Mouse (Mus musculus): ENCODE measurements around the gene Hoxa7.

Gene Hoxa7

GRCm38 (mm10) chr6:52252775-52253376 is 31.2 kb upstream of the Hoxa7 start:
- DNase-seq: no peak

- no peak for DNase-seq
These were observed 30.5 kb upstream of the Hoxa7 start for GRCm38 (mm10) chr6:52252016-52252774.

GRCm38 (mm10) chr6:52251177-52251879 is 29.7 kb upstream of the Hoxa7 start:
- no peak for DNase-seq

- no peak for DNase-seq
These were observed 28.2 kb upstream of the Hoxa7 start for GRCm38 (mm10) chr6:52249826-52250225.

GRCm38 (mm10) chr6:52249415-52249738 is 27.7 kb upstream of the Hoxa7 start:
- DNase-seq: no peak

- no peak for DNase-seq
These were observed 27.2 kb upstream of the Hoxa7 start for GRCm38 (mm10) chr6:52248638-52249414.

- DNase-seq: no peak
These were observed 26.3 kb upstream of the Hoxa7 start for GRCm38 (mm10) chr6:52247766-52248637.

GRCm38 (mm10) chr6:52246916-52247315 is 25.3 kb upstream of the Hoxa7 start:
- no peak for DNase-seq

- DNase-seq: no peak
These were observed 24.7 kb upstream of the Hoxa7 start for GRCm38 (mm10) chr6:52246403-52246803.

GRCm38 (mm10) chr6:52245757-52246142 is 24.1 kb upstream of the Hoxa7 start, which contains the start of gene Hoxa11:
Gene Hoxa11 (minus strand): TSS chr6:52245810.
- DNase-seq: no peak

GRCm38 (mm10) chr6:52245040-52245756 is 23.5 kb upstream of the Hoxa7 start:
- DNase-seq: no peak

GRCm38 (mm10) chr6:52244471-52245039 is 22.9 kb upstream of the Hoxa7 start:
- DNase-seq: no peak

- DNase-seq: no peak
These were observed 22.0 kb upstream of the Hoxa7 start for GRCm38 (mm10) chr6:52243681-52244121.

GRCm38 (mm10) chr6:52242801-52243332 is 21.2 kb upstream of the Hoxa7 start:
- no peak for DNase-seq

- DNase-seq: no peak
These were observed 19.5 kb upstream of the Hoxa7 start for GRCm38 (mm10) chr6:52241001-52241621.

- peak; percentile 81 for DNase-seq
These were observed 18.8 kb upstream of the Hoxa7 start, which contains the start of gene Hoxa10 for GRCm38 (mm10) chr6:52240389-52241000. Gene Hoxa10 (minus strand): TSS chr6:52240854.

GRCm38 (mm10) chr6:52239625-52240388 is 18.2 kb upstream of the Hoxa7 start:
- no peak for DNase-seq

- DNase-seq: no peak
These were observed 17.3 kb upstream of the Hoxa7 start for GRCm38 (mm10) chr6:52238976-52239375.

GRCm38 (mm10) chr6:52238155-52238545 is 16.5 kb upstream of the Hoxa7 start:
- DNase-seq: no peak
